In genomic region chr9:27518031-27518430, GRCm38 (mm10) we compare ENCODE assay signal across 18 mouse cellular contexts.
DNase-seq lines count a peak whose midpoint lies in the region; ATAC-seq and TF ChIP-seq lines count a peak whose summit lies in the region.
"Had no signal": no experiment of that assay in that cellular context is flagged by ENCODE, and none has a peak within 500 bp of the region (broad histone marks: within the 10 kb centered on the region; RNA-seq: fewer than 3 reads in every experiment).

No protein-coding gene starts in this region.

- peak overlapping the region; percentile 75 for H3K27ac ChIP-seq in forebrain, embryonic 16.5 days (ENCODE audit: low read length)
- H3K27ac ChIP-seq in forebrain, embryonic 10.5 days = no peak overlapping the region
- H3K27ac ChIP-seq in layer of hippocampus, adult 2 months = peak overlapping the region; percentile 54; the same call in 1 of the 2 replicates
- H3K27ac ChIP-seq: embryonic facial prominence, embryonic 10.5 days; heart, embryonic 10.5 days; hindbrain, embryonic 13.5 days; hindbrain, postnatal 0 days had no signal

- DNase-seq in forebrain, embryonic 10.5 days (ENCODE audit: extremely low spot score, low spot score) = no peak
- DNase-seq in layer of hippocampus, adult 2 months (ENCODE audit: low spot score in 2 of 2) = no peak
- no peak for DNase-seq in layer of hippocampus, adult 11-12 months (ENCODE audit: low spot score)
- DNase-seq in brain, embryonic 14.5 days (ENCODE audit: low read depth) = peak; percentile 63
- DNase-seq in adrenal gland, adult 18-20 months (ENCODE audit: low spot score in 2 of 2) = no peak
- DNase-seq: adrenal gland, adult 8-10 months; cerebellum, adult 18-20 months; cerebellum, adult 9-11 months; cerebellum, postnatal 36 days; gastrocnemius, postnatal 36 days; heart, adult 18-20 months; heart, postnatal 10 days; kidney, adult 11 months had no signal

- H3K4me2 ChIP-seq in forebrain, embryonic 16.5 days (ENCODE audit: low read length) = no peak overlapping the region
- H3K4me2 ChIP-seq: hindbrain, embryonic 13.5 days had no signal

- H3K4me3 ChIP-seq in forebrain, embryonic 16.5 days (replicated peaks; ENCODE audit: low read length) = no peak overlapping the region
- no peak overlapping the region for H3K4me3 ChIP-seq in forebrain, embryonic 10.5 days
- H3K4me3 ChIP-seq in layer of hippocampus, adult 2 months = no peak overlapping the region
- H3K4me3 ChIP-seq: embryonic facial prominence, embryonic 10.5 days; heart, embryonic 10.5 days; hindbrain, embryonic 13.5 days had no signal

- no peak overlapping the region for H3K9ac ChIP-seq in forebrain, embryonic 16.5 days (replicated peaks; ENCODE audit: low read depth, low read length)
- H3K9ac ChIP-seq: hindbrain, embryonic 13.5 days had no signal

- 28% methylated on average over 4 of the region's 4 CpGs for WGBS in forebrain, embryonic 16.5 days
- 60% methylated on average over 4 of the region's 4 CpGs for WGBS in forebrain, embryonic 10.5 days

- H3K36me3 ChIP-seq in forebrain, embryonic 16.5 days (ENCODE audit: control insufficient read depth, insufficient read depth) = no peaks in the 10 kb centered on the region
- H3K36me3 ChIP-seq in forebrain, embryonic 10.5 days (replicated peaks) = no peaks in the 10 kb centered on the region
- H3K36me3 ChIP-seq: embryonic facial prominence, embryonic 10.5 days; heart, embryonic 10.5 days; hindbrain, embryonic 13.5 days had no signal

- TF ChIP-seq POLR2A in brain, embryonic 14.5 days (IDR thresholded peaks at IDR 0.05; ENCODE audit: borderline replicate concordance, extremely low read depth, insufficient read depth, insufficient read length, poor library complexity, severe bottlenecking) = no peak

- no peaks in the 10 kb centered on the region for H3K27me3 ChIP-seq in forebrain, embryonic 16.5 days (replicated peaks; ENCODE audit: control insufficient read depth, insufficient read depth, low read length)
- H3K27me3 ChIP-seq in forebrain, embryonic 10.5 days (ENCODE audit: poor library complexity, severe bottlenecking) = no peaks in the 10 kb centered on the region
- H3K27me3 ChIP-seq: hindbrain, embryonic 13.5 days had no signal

- H3K4me1 ChIP-seq in forebrain, embryonic 16.5 days (replicated peaks; ENCODE audit: control insufficient read depth, insufficient read depth, low read length) = peaks cover 15% of the 10 kb centered on the region
- H3K4me1 ChIP-seq in forebrain, embryonic 10.5 days = peaks cover 23% of the 10 kb centered on the region
- H3K4me1 ChIP-seq: embryonic facial prominence, embryonic 10.5 days; heart, embryonic 10.5 days had no signal

- peak; percentile 45; the same call in 1 of the 2 replicates for ATAC-seq in forebrain, embryonic 16.5 days
- ATAC-seq: hindbrain, postnatal 0 days had no signal

- TF ChIP-seq CTCF in layer of hippocampus, adult 2 months (conservative IDR thresholded peaks at IDR 0.05) = no peak
- TF ChIP-seq CTCF in brain, embryonic 14.5 days (IDR thresholded peaks at IDR 0.05; ENCODE audit: borderline replicate concordance, extremely low read depth, insufficient read depth, insufficient read length) = no peak

- no peaks in the 10 kb centered on the region for H3K9me3 ChIP-seq in forebrain, embryonic 16.5 days (ENCODE audit: control insufficient read depth, low read length)
- no peaks in the 10 kb centered on the region for H3K9me3 ChIP-seq in forebrain, embryonic 10.5 days
- H3K9me3 ChIP-seq: embryonic facial prominence, embryonic 10.5 days; heart, embryonic 10.5 days; hindbrain, embryonic 13.5 days had no signal
